Mouse (Mus musculus): ENCODE measurements around the gene Arhgap6.

DNA sequence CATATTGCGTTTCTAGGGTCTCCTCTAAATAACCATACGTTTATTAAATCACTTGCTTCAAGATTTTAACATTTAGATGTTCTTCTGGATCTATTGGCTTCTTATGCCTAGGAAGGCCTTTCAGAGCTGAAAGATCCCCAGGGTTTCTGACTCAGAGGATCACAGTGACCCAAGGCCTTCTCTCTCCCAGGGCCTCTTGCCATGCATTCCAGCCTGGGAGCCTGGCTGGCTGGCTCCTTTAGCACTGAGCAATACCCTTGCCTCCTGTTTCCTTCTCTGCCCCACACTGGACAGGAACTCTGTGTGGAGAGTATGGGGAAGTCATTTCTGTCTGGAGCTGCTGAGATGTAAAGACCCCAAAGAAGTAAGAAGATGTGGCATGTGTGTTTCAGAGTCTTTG is 376.1 kb downstream of the Arhgap6 start:
- TF ChIP-seq EP300 (IDR thresholded peaks at IDR 0.05; ENCODE audit: insufficient read depth, low read depth, low read length) (no peak), POLR2A (IDR thresholded peaks at IDR 0.05; ENCODE audit: insufficient read depth, low read depth, low read length) (no peak)

Measured in heart, adult 2 months (tissue).